Mouse (Mus musculus) limb, embryonic 14.5 days (tissue): ENCODE measurements around the gene Gpd1. TPM values are rescaled to one million over a fixed set of nuclear protein-coding genes. Genes with fewer than 3 reads are reported as not detected.
"Not testable (repeated sequence)": the region's sequence is repeated elsewhere in the genome, so short reads cannot be mapped to it uniquely, and the experiment has no call there.

Experiments
- ATAC-seq: fragments of 200-750 bp; cut with Nextera tagmentation; 2 replicates; pipeline ENCODE4 v1.8.0; 2017; ENCODE audit warnings: low read depth, moderate number of reproducible peaks, moderate TSS enrichment; ENCODE audit not compliant: low FRiP score
- DNase-seq: peaks from one replicate; pipeline ENCODE4 v3.0.0-alpha.2; 2015; ENCODE audit warnings: low spot score
- H3K27ac ChIP-seq: fragments of 300-500 bp; sonication (generic); replicated peaks from 2 replicates; pipeline ENCODE4 v1.5.1; 2014; ENCODE audit warnings: low read depth, mild to moderate bottlenecking, low read length, moderate library complexity, mixed read lengths
- H3K27me3 ChIP-seq: fragments of 300-500 bp; sonication (generic); 2 replicates; pipeline ENCODE4 v1.6.1; 2014; ENCODE audit warnings: low read length, mixed read lengths; ENCODE audit not compliant: control insufficient read depth, insufficient read depth
- H3K36me3 ChIP-seq: fragments of 300-500 bp; sonication (generic); 2 replicates; pipeline ENCODE4 v1.6.1; 2014; ENCODE audit warnings: mild to moderate bottlenecking, low read length, moderate library complexity, mixed read lengths; ENCODE audit not compliant: control insufficient read depth, insufficient read depth
- H3K4me1 ChIP-seq: fragments of 300-500 bp; sonication (generic); 2 replicates; pipeline ENCODE4 v1.6.1; 2014; ENCODE audit warnings: antibody characterized with exemption, low read length, mixed read lengths; ENCODE audit not compliant: control insufficient read depth, insufficient read depth
- H3K4me2 ChIP-seq: fragments of 300-500 bp; sonication (generic); replicated peaks from 2 replicates; pipeline ENCODE4 v1.6.1; 2014; ENCODE audit warnings: low read depth, mild to moderate bottlenecking, low read length, moderate library complexity; ENCODE audit not compliant: severe bottlenecking
- H3K4me3 ChIP-seq: fragments of 300-500 bp; sonication (generic); replicated peaks from 2 replicates; pipeline ENCODE4 v1.5.1; 2014; ENCODE audit warnings: low read length
- H3K9ac ChIP-seq: fragments of 300-500 bp; sonication (generic); 2 replicates; pipeline ENCODE4 v1.6.1; 2014; ENCODE audit warnings: mild to moderate bottlenecking, low read depth, low read length, moderate library complexity; ENCODE audit not compliant: severe bottlenecking
- H3K9me3 ChIP-seq: fragments of 300-500 bp; sonication (generic); 2 replicates; pipeline ENCODE4 v1.6.1; 2016; ENCODE audit warnings: low read length; ENCODE audit not compliant: control insufficient read depth
- POLR2A ChIP-seq: fragments of 200-500 bp; IDR thresholded peaks from 2 replicates; pipeline ENCODE4 v1.8.0; 2012; ENCODE audit warnings: inconsistent platforms, mild to moderate bottlenecking, moderate library complexity, borderline replicate concordance; ENCODE audit not compliant: insufficient read depth, insufficient read length; ENCODE audit errors: extremely low read depth
- WGBS: fragments of 180-500 bp; shearing (Covaris S2); extraction: QIAGEN DNeasy Blood & Tissue Kit; methylation state at CpG from one replicate; pipeline ENCODE4 v1.1.7; 2014; 5-methylcytosine and 5-hydroxymethylcytosine counted together
- polyA plus RNA-seq, 2 experiments: library from polyadenylated mRNA; depleted of rRNA in 1 of 2; stranded (reverse) in 1 of 2; unstranded in 1 of 2; fragments of >200 nt; fragmentation: Nextera tagmentation in 1 of 2; extraction: Ambion mirVana in 1 of 2; gene quantifications; 2 replicates each; pipeline versions ENCODE4 v1.2.1 to v1.2.3; 2012 to 2014

Gene Gpd1
- polyA plus RNA-seq, 2 experiments: 0.22 to 1.4 TPM

- DNase-seq: no peak
- 23% methylated on average over 5 of the region's 5 CpGs for WGBS
- ATAC-seq: no peak
- H3K36me3 ChIP-seq: no peaks in the 10 kb centered on the region; the same call in 1 of the 2 replicates
- peak overlapping the region; percentile 77 for H3K4me2 ChIP-seq
- peak overlapping the region; percentile 85 for H3K4me3 ChIP-seq
- no peaks in the 10 kb centered on the region for H3K9me3 ChIP-seq
- no peak for TF ChIP-seq POLR2A
- peaks cover 5% of the 10 kb centered on the region; the same call in 1 of the 2 replicates for H3K4me1 ChIP-seq
- peak overlapping the region; percentile 93 for H3K27ac ChIP-seq
- peak overlapping the region; percentile 95 for H3K9ac ChIP-seq
- no peaks in the 10 kb centered on the region for H3K27me3 ChIP-seq
Measured at GRCm38 (mm10) chr15:99771004-99771500, 53.7 kb downstream of the Gpd1 start.

GRCm38 (mm10) chr15:99771601-99772276 lies 54.4 kb downstream of the Gpd1 start:
- Histone ChIP-seq H3K27me3 (no peaks in the 10 kb centered on the region), H3K36me3 (no peaks in the 10 kb centered on the region; the same call in 1 of the 2 replicates), H3K9me3 (no peaks in the 10 kb centered on the region), H3K4me2 (peak overlapping the region; percentile 77), H3K27ac (peak overlapping the region; percentile 93), H3K4me3 (peak overlapping the region; percentile 85), H3K9ac (peak overlapping the region; percentile 95), H3K4me1 (peaks cover 5% of the 10 kb centered on the region; the same call in 1 of the 2 replicates)
- no peak for TF ChIP-seq POLR2A
- ATAC-seq (peak; percentile 45), DNase-seq (peak; percentile 21)
- under 1% methylated on average over 38 of the region's 59 CpGs for WGBS

- Histone ChIP-seq H3K9me3 (no peaks in the 10 kb centered on the region), H3K4me3 (peak overlapping the region; percentile 85), H3K4me2 (peak overlapping the region; percentile 77), H3K9ac (peak overlapping the region; percentile 95), H3K27me3 (no peaks in the 10 kb centered on the region), H3K27ac (peak overlapping the region; percentile 93), H3K4me1 (peaks cover 5% of the 10 kb centered on the region; the same call in 1 of the 2 replicates), H3K36me3 (no peaks in the 10 kb centered on the region; the same call in 1 of the 2 replicates)
- TF ChIP-seq POLR2A: peak; percentile 98
- under 1% methylated on average over 29 of the region's 41 CpGs for WGBS
- ATAC-seq: peak; percentile 92
- DNase-seq: peak; percentile 88
Measured at GRCm38 (mm10) chr15:99772277-99772880, 55.1 kb downstream of the Gpd1 start.

GRCm38 (mm10) chr15:99772881-99772924 lies 55.4 kb downstream of the Gpd1 start, which contains the start of gene Cers5:
TSS of gene Cers5 (minus strand) at chr15:99772885.
- H3K27me3 ChIP-seq, DNase-seq, H3K9me3 ChIP-seq, H3K4me1 ChIP-seq, H3K36me3 ChIP-seq, ATAC-seq: not testable (repeated sequence)
- Histone ChIP-seq H3K9ac (peak within 1 kb of the TSS; percentile 95), H3K4me2 (peak within 1 kb of the TSS; percentile 77), H3K4me3 (peak within 1 kb of the TSS; percentile 85), H3K27ac (peak within 1 kb of the TSS; percentile 93)

GRCm38 (mm10) chr15:99772925-99773324 lies 55.6 kb downstream of the Gpd1 start:
- Histone ChIP-seq H3K4me2 (peak overlapping the region; percentile 77), H3K4me3 (peak overlapping the region; percentile 85; the same call in 1 of the 2 replicates), H3K27me3 (no peaks in the 10 kb centered on the region), H3K9me3 (no peaks in the 10 kb centered on the region), H3K4me1 (peaks cover 5% of the 10 kb centered on the region; the same call in 1 of the 2 replicates), H3K36me3 (peaks cover 5% of the 10 kb centered on the region), H3K27ac (peak overlapping the region; percentile 63; the same call in 1 of the 2 replicates), H3K9ac (no peak overlapping the region)
- ATAC-seq (no peak), DNase-seq (no peak)
- 19% methylated on average over 3 of the region's 3 CpGs for WGBS
- no peak for TF ChIP-seq POLR2A

Other genes with a start within 250 kb of the Gpd1 start
- 9.0 and 9.2 TPM in 2 replicates for gene Bcdin3d, start 242.8 kb upstream of the Gpd1 start, polyA plus RNA-seq (2012; rRNA removed)
- gene Bcdin3d, start 242.8 kb upstream of the Gpd1 start, polyA plus RNA-seq (2014; fragmentation: Nextera tagmentation; extraction: Ambion mirVana): 13.6 and 14.5 TPM in 2 replicates
- 0.21 and 0.27 TPM in 2 replicates for gene Faim2, start 189.3 kb upstream of the Gpd1 start, polyA plus RNA-seq (2012; rRNA removed)
- gene Faim2, start 189.3 kb upstream of the Gpd1 start, polyA plus RNA-seq (2014; fragmentation: Nextera tagmentation; extraction: Ambion mirVana): 0.10 and 0.21 TPM in 2 replicates
- not detected in 2 replicates for gene Aqp2, start 138.5 kb upstream of the Gpd1 start, polyA plus RNA-seq (2012; rRNA removed)
- gene Aqp2, start 138.5 kb upstream of the Gpd1 start, polyA plus RNA-seq (2014; fragmentation: Nextera tagmentation; extraction: Ambion mirVana): not detected in 2 replicates
- 0.26 TPM in 2 replicates for gene Aqp5, start 126.7 kb upstream of the Gpd1 start, polyA plus RNA-seq (2012; rRNA removed)
- 0.28 and 0.47 TPM in 2 replicates for gene Aqp5, start 126.7 kb upstream of the Gpd1 start, polyA plus RNA-seq (2014; fragmentation: Nextera tagmentation; extraction: Ambion mirVana)
- gene Aqp6, start 116.1 kb upstream of the Gpd1 start, polyA plus RNA-seq (2012; rRNA removed): 0.03 TPM in 1 of 2 replicates, not detected in the other
- not detected in 2 replicates for gene Aqp6, start 116.1 kb upstream of the Gpd1 start, polyA plus RNA-seq (2014; fragmentation: Nextera tagmentation; extraction: Ambion mirVana)
- 102 and 107 TPM in 2 replicates for gene Racgap1, start 65.9 kb upstream of the Gpd1 start, polyA plus RNA-seq (2012; rRNA removed)
- 82.1 and 92.4 TPM in 2 replicates for gene Racgap1, start 65.9 kb upstream of the Gpd1 start, polyA plus RNA-seq (2014; fragmentation: Nextera tagmentation; extraction: Ambion mirVana)
- 3.4 TPM in 2 replicates for gene Asic1, start 47.1 kb upstream of the Gpd1 start, polyA plus RNA-seq (2012; rRNA removed)
- gene Asic1, start 47.1 kb upstream of the Gpd1 start, polyA plus RNA-seq (2014; fragmentation: Nextera tagmentation; extraction: Ambion mirVana): 1.4 and 1.9 TPM in 2 replicates
- gene Smarcd1, start 15.4 kb upstream of the Gpd1 start, polyA plus RNA-seq (2012; rRNA removed): 77.1 and 93.5 TPM in 2 replicates
- gene Smarcd1, start 15.4 kb upstream of the Gpd1 start, polyA plus RNA-seq (2014; fragmentation: Nextera tagmentation; extraction: Ambion mirVana): 41.9 and 49.2 TPM in 2 replicates
- 0.63 TPM in 1 of 2 replicates, not detected in the other for gene Gm17349, start 12.0 kb upstream of the Gpd1 start, polyA plus RNA-seq (2012; rRNA removed)
- gene Gm17349, start 12.0 kb upstream of the Gpd1 start, polyA plus RNA-seq (2014; fragmentation: Nextera tagmentation; extraction: Ambion mirVana): not detected in 2 replicates
- gene Cox14, start 8.1 kb downstream of the Gpd1 start, polyA plus RNA-seq (2012; rRNA removed): 157 and 199 TPM in 2 replicates
- gene Cox14, start 8.1 kb downstream of the Gpd1 start, polyA plus RNA-seq (2014; fragmentation: Nextera tagmentation; extraction: Ambion mirVana): 174 and 194 TPM in 2 replicates
- 75.1 and 89.2 TPM in 2 replicates for gene Cers5, start 55.4 kb downstream of the Gpd1 start, polyA plus RNA-seq (2012; rRNA removed)
- gene Cers5, start 55.4 kb downstream of the Gpd1 start, polyA plus RNA-seq (2014; fragmentation: Nextera tagmentation; extraction: Ambion mirVana): 84.9 and 85.8 TPM in 2 replicates
- 65.9 and 81.2 TPM in 2 replicates for gene Lima1, start 157.9 kb downstream of the Gpd1 start, polyA plus RNA-seq (2012; rRNA removed)
- 76.0 and 87.3 TPM in 2 replicates for gene Lima1, start 157.9 kb downstream of the Gpd1 start, polyA plus RNA-seq (2014; fragmentation: Nextera tagmentation; extraction: Ambion mirVana)
- 0.05 and 0.06 TPM in 2 replicates for gene Fam186a, start 249.5 kb downstream of the Gpd1 start, polyA plus RNA-seq (2012; rRNA removed)
- 0.11 TPM in 1 of 2 replicates, not detected in the other for gene Fam186a, start 249.5 kb downstream of the Gpd1 start, polyA plus RNA-seq (2014; fragmentation: Nextera tagmentation; extraction: Ambion mirVana)